Mouse (Mus musculus) G1E (cell line): ENCODE results near the gene Polg2. TPM values are rescaled to one million over a fixed set of nuclear protein-coding genes. Genes with fewer than 3 reads are reported as not detected.

Source experiments
- ATAC-seq: 2 replicates; pipeline ENCODE4 v1.8.0; 2016; ENCODE audit warnings: mild to moderate bottlenecking; ENCODE audit not compliant: insufficient number of reproducible peaks, poor library complexity, low FRiP score, severe bottlenecking; ENCODE audit errors: extremely low read depth
- DNase-seq: peaks from one replicate; pipeline ENCODE4 v3.0.0; 2012; ENCODE audit warnings: low spot score
- H3K27me3 ChIP-seq: 2 replicates; pipeline ENCODE4 v1.6.1; 2012; ENCODE audit warnings: mild to moderate bottlenecking, low read length, inconsistent platforms; ENCODE audit not compliant: insufficient read depth
- H3K36me3 ChIP-seq: replicated peaks from 2 replicates; pipeline ENCODE3; 2012; ENCODE audit warnings: mild to moderate bottlenecking, inconsistent platforms
- H3K4me1 ChIP-seq: 2 replicates; pipeline ENCODE4 v1.6.1; 2012; ENCODE audit warnings: low read depth, low read length, inconsistent platforms, mixed read lengths; ENCODE audit not compliant: insufficient read depth
- H3K4me3 ChIP-seq: 2 replicates; pipeline ENCODE4 v1.5.1; 2012; ENCODE audit warnings: low read depth, mild to moderate bottlenecking, inconsistent platforms, low read length, moderate library complexity, mixed read lengths
- H3K9me3 ChIP-seq: replicated peaks from 2 replicates; pipeline ENCODE4 v1.6.1; 2012; ENCODE audit warnings: inconsistent platforms
- CTCF ChIP-seq: IDR thresholded peaks from 2 replicates; pipeline ENCODE4 v1.5.1; 2012; ENCODE audit warnings: low read depth, low read length, inconsistent platforms, mixed read lengths
- GATA1 ChIP-seq: IDR thresholded peaks from 2 replicates; pipeline ENCODE4 v1.6.1; 2012; ENCODE audit warnings: borderline replicate concordance, low read length, inconsistent platforms, mixed read lengths
- GATA2 ChIP-seq: IDR thresholded peaks from 2 replicates; pipeline ENCODE4 v1.6.1; 2012; ENCODE audit warnings: low read depth, low read length, inconsistent platforms, borderline replicate concordance
- POLR2AphosphoS5 ChIP-seq: IDR thresholded peaks from 2 replicates; pipeline ENCODE4 v1.6.1; 2012; ENCODE audit warnings: low read depth, low read length, inconsistent platforms; ENCODE audit not compliant: insufficient replicate concordance
- TAL1 ChIP-seq: conservative IDR thresholded peaks from 2 replicates; pipeline ENCODE4 v1.6.1; 2012; ENCODE audit warnings: low read depth, low read length, inconsistent platforms, mixed read lengths
- polyA plus RNA-seq: library from polyadenylated mRNA; stranded (reverse); fragments of >175 nt; gene quantifications from 2 replicates; pipeline ENCODE4 v1.2.3, GENCODE M21; 2012
- total RNA-seq, 2 experiments: library from RNA; stranded (forward) in 1 of 2; stranded (reverse) in 1 of 2; fragments of 200-1000 nt in 1 of 2; fragments of >200 nt in 1 of 2; fragmentation: Nextera tagmentation in 1 of 2; gene quantifications; 2 replicates each; pipeline ENCODE4 v1.2.3; 2014 to 2017

Polg2 gene
- total RNA-seq (2014; fragmentation: Nextera tagmentation) (9.6 and 10.3 TPM in 2 replicates), total RNA-seq (2017) (6.9 and 8.5 TPM in 2 replicates), polyA plus RNA-seq (2.0 and 2.7 TPM in 2 replicates)

DNA sequence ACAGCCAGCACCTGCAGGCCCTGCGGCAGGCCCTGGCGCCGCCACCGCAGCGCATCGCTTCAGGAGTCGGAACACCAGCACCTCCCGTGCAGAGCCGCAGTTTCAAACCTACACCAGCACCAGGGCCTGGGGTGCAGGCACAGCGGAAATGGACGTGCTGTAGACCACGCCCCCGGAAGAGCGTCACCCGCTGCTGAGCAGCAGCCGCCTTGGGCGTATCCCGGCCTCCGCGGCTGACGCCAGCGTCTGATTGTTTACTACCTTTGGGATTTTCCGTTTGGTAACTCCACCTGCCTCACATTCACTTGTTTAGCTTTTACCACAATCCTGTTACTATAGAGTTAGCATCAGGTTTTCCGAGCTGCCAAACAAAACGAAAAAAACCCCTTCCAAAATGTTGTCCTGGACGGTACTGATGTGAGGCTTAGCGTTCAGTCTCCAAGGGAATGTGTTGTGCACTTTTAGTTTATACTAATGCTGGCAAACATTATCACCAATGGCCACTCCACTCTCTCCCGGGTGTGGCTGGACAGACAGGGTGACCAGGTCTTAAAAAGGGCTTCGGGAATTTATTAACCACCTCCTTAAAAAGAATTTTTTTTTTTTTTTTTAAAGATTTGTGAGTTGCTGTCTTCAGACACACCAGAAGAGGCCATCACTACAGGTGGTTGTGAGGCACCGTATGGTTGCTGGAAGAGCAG is at the start of gene Polg2:
Polg2 (minus strand) TSS at position 150 of the 701 bp plus-strand sequence.
- H3K4me1 ChIP-seq: peaks cover 42% of the 10 kb centered on the region
- H3K4me3 ChIP-seq: peak within 1 kb of the TSS; percentile 91
- ATAC-seq (peak; percentile 94), DNase-seq (peak; percentile 89)
- peak; percentile 91; the same call in 1 of the 2 replicates for TF ChIP-seq POLR2AphosphoS5
- TF ChIP-seq CTCF: no peak
- no peaks in the 10 kb centered on the region for H3K9me3 ChIP-seq
- H3K27me3 ChIP-seq: no peaks in the 10 kb centered on the region
- peaks cover 67% of the 10 kb centered on the region for H3K36me3 ChIP-seq

DNA sequence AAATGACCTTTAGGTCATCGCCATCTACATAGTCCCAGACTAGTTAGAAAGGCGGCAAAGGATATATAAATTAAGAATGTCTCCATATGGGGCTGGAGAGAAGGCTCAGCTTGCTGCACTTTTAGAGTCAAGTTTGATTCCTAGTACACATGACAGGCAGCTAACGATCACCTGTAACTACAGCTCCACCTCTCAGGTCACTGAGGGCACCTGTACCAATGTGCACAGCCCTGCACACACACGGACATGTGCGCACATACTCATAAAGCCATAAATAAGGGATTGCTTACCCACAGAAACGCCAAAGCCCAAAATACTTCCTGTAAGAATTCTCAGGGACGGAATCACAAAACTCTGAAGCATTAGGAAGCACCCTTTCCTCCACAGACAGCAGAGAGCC is 48.7 kb upstream of the Polg2 start:
- Histone ChIP-seq H3K4me1 (no peaks in the 10 kb centered on the region), H3K4me3 (no peak overlapping the region), H3K27me3 (no peaks in the 10 kb centered on the region), H3K9me3 (no peaks in the 10 kb centered on the region), H3K36me3 (peaks cover 65% of the 10 kb centered on the region)
- ATAC-seq (no peak), DNase-seq (no peak)
- TF ChIP-seq POLR2AphosphoS5: no peak
- TF ChIP-seq CTCF: no peak
- no peak for TF ChIP-seq TAL1

DNA sequence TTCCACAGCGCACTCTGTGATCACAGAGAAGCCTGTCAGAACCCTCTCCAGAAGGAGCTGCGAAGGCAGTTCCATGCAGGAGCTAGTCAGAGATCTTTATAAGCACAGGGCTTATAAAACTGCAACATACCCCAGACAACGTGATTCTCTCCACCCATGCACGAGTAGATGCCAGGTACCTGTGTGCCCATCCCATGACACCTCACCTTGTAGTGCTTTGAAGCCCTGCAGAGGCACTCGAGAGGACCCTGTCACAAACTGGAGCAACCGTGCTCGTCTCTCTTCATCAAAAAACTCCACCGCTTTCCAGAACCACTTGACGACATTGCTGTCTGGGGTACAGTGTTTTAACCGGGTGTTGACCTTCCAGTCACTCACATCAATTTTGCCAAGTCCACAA is 45.1 kb upstream of the Polg2 start:
- Histone ChIP-seq H3K9me3 (no peaks in the 10 kb centered on the region), H3K36me3 (peaks cover 68% of the 10 kb centered on the region), H3K4me3 (no peak overlapping the region), H3K4me1 (0 out of 2 replicates have a peak, but pooled peaks cover 2% of the 10 kb centered on the region), H3K27me3 (no peaks in the 10 kb centered on the region)
- ATAC-seq: no peak
- no peak for TF ChIP-seq GATA2
- no peak for DNase-seq

GRCm38 (mm10) chr11:106823741-106824140 is 44.4 kb upstream of the Polg2 start:
- Histone ChIP-seq H3K4me1 (0 out of 2 replicates have a peak, but pooled peaks cover 2% of the 10 kb centered on the region), H3K27me3 (no peaks in the 10 kb centered on the region), H3K9me3 (no peaks in the 10 kb centered on the region), H3K36me3 (peaks cover 70% of the 10 kb centered on the region), H3K4me3 (no peak overlapping the region)
- no peak for TF ChIP-seq GATA2
- TF ChIP-seq TAL1: no peak
- no peak for TF ChIP-seq GATA1
- no peak for TF ChIP-seq POLR2AphosphoS5
- no peak for TF ChIP-seq CTCF
- ATAC-seq: no peak
- DNase-seq: no peak

DNA sequence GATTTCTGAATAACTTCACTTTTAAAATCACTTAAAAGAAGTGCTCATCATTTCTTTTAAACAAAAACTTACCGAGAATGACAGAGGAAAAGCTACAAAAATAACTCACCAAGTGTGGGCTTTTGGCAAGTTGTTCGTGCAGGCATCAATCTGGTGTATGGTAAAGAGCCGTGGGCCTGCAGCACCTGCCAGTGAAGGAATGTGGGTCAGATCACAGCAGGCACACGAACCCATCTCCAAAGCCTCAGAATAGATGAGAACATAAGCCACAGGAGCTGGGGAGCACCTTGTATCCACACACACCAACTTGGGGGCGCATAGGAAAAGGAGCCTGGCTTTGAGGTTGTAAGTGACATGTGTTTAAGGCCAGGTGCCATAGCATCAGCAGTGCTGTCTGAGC is 43.6 kb upstream of the Polg2 start:
- ATAC-seq (no peak), DNase-seq (no peak)
- no peaks in the 10 kb centered on the region for H3K27me3 ChIP-seq
- TF ChIP-seq CTCF (no peak), GATA2 (no peak), TAL1 (no peak), GATA1 (no peak), POLR2AphosphoS5 (no peak)
- H3K4me3 ChIP-seq: no peak overlapping the region
- peaks cover 69% of the 10 kb centered on the region for H3K36me3 ChIP-seq
- 0 out of 2 replicates have a peak, but pooled peaks cover 2% of the 10 kb centered on the region for H3K4me1 ChIP-seq
- H3K9me3 ChIP-seq: no peaks in the 10 kb centered on the region

- no peak overlapping the region for H3K4me3 ChIP-seq
- H3K9me3 ChIP-seq: no peaks in the 10 kb centered on the region
- H3K27me3 ChIP-seq: no peaks in the 10 kb centered on the region
- peaks cover 70% of the 10 kb centered on the region for H3K36me3 ChIP-seq
- no peak for DNase-seq
- TF ChIP-seq POLR2AphosphoS5 (no peak), TAL1 (no peak), GATA1 (no peak), CTCF (no peak), GATA2 (no peak)
- H3K4me1 ChIP-seq: 0 out of 2 replicates have a peak, but pooled peaks cover 2% of the 10 kb centered on the region
- ATAC-seq: no peak
Measured at GRCm38 (mm10) chr11:106822491-106822890, 43.2 kb upstream of the Polg2 start.

DNA sequence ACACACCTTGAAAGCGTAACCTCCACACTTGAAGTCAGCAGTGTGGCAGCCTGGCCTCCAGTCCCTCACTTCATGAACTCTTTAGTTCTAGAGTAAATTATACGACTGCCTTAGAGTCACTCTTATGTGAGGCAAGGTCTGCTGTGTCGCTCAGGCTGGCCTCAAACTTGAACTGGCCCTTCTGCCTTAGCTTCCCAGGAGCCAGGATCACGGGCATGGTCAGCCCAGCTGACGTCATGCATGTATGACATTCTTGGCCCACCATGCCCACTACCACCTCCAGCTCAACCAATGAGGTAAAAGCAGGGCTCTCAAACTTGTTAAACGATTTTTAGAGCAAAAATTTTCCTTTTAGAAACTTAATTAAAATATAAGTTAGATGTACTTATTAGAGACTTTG is 42.1 kb upstream of the Polg2 start:
- ATAC-seq (no peak), DNase-seq (no peak)
- TF ChIP-seq GATA1 (no peak), TAL1 (no peak), GATA2 (no peak), POLR2AphosphoS5 (no peak), CTCF (no peak)
- H3K36me3 ChIP-seq: peaks cover 76% of the 10 kb centered on the region
- H3K9me3 ChIP-seq: no peaks in the 10 kb centered on the region
- no peaks in the 10 kb centered on the region for H3K27me3 ChIP-seq
- 0 out of 2 replicates have a peak, but pooled peaks cover 2% of the 10 kb centered on the region for H3K4me1 ChIP-seq
- no peak overlapping the region for H3K4me3 ChIP-seq
